Mouse (Mus musculus) embryonic facial prominence, embryonic 15.5 days (tissue): ENCODE data around the gene Rbm7. TPM values are rescaled to one million over a fixed set of nuclear protein-coding genes. Genes with fewer than 3 reads are reported as not detected.
"Not testable (repeated sequence)": the region's sequence is repeated elsewhere in the genome, so short reads cannot be mapped to it uniquely, and the experiment has no call there.

Experiments used
- ATAC-seq: fragments of 200-750 bp; cut with Nextera tagmentation; 2 replicates; pipeline ENCODE4 v1.8.0; 2017; ENCODE audit warnings: low read depth, moderate TSS enrichment; ENCODE audit not compliant: insufficient number of reproducible peaks, low FRiP score, low TSS enrichment
- H3K27ac ChIP-seq: fragments of 300-500 bp; sonication (generic); replicated peaks from 2 replicates; pipeline ENCODE4 v1.5.1; 2015; ENCODE audit warnings: mild to moderate bottlenecking, inconsistent platforms
- H3K27me3 ChIP-seq: fragments of 300-500 bp; sonication (generic); 2 replicates; pipeline ENCODE4 v1.6.1; 2015; ENCODE audit warnings: inconsistent platforms
- H3K36me3 ChIP-seq: fragments of 300-500 bp; sonication (generic); 2 replicates; pipeline ENCODE4 v1.6.1; 2015; ENCODE audit warnings: mild to moderate bottlenecking, inconsistent platforms
- H3K4me1 ChIP-seq: fragments of 300-500 bp; sonication (generic); 2 replicates; pipeline ENCODE4 v1.6.1; 2015; ENCODE audit warnings: inconsistent platforms
- H3K4me2 ChIP-seq: fragments of 300-500 bp; sonication (generic); replicated peaks from 2 replicates; pipeline ENCODE4 v1.6.1; 2015; ENCODE audit warnings: mild to moderate bottlenecking, inconsistent platforms
- H3K4me3 ChIP-seq: fragments of 300-500 bp; sonication (generic); replicated peaks from 2 replicates; pipeline ENCODE4 v1.5.1; 2015; ENCODE audit warnings: mild to moderate bottlenecking, inconsistent platforms
- H3K9ac ChIP-seq: fragments of 300-500 bp; sonication (generic); 2 replicates; pipeline ENCODE4 v1.6.1; 2015; ENCODE audit warnings: inconsistent platforms
- H3K9me3 ChIP-seq: fragments of 300-500 bp; sonication (generic); replicated peaks from 2 replicates; pipeline ENCODE4 v1.6.1; 2016; ENCODE audit warnings: inconsistent platforms
- WGBS: fragments of 180-500 bp; shearing (Covaris S2); methylation state at CpG from one replicate; pipeline ENCODE4 v1.1.7; 2015; 5-methylcytosine and 5-hydroxymethylcytosine counted together
- polyA plus RNA-seq: library from polyadenylated mRNA; unstranded; fragments of >200 nt; fragmentation: Nextera tagmentation; extraction: Ambion mirVana; gene quantifications from 2 replicates; pipeline ENCODE4 v1.2.1, GENCODE M21; 2015

Rbm7 gene
- 111 and 116 TPM in 2 replicates for polyA plus RNA-seq

- H3K27ac ChIP-seq, result peak within 1 kb of the TSS; percentile 92
- peaks cover 33% of the 10 kb centered on the region for H3K36me3 ChIP-seq
- WGBS, result under 1% methylated on average over 72 of the region's 72 CpGs
These were observed at the start of gene Rbm7, which contains the start of gene Gm5617 for GRCm38 (mm10) chr9:48494817-48495547. Gene Rbm7, minus strand, starts transcription at chr9:48495299. Gene Gm5617, plus strand, starts transcription at chr9:48495442.

GRCm38 (mm10) chr9:48538688-48539087 lies 43.6 kb upstream of the Rbm7 start:
- H3K27me3 ChIP-seq, result peaks cover 7% of the 10 kb centered on the region
- H3K9me3 ChIP-seq, result 0 out of 2 replicates have a peak, but pooled peaks cover 3% of the 10 kb centered on the region
- H3K4me3 ChIP-seq, result peak overlapping the region; percentile 25
- peak overlapping the region; percentile 44 for H3K4me2 ChIP-seq
- no peak overlapping the region for H3K9ac ChIP-seq
- H3K36me3 ChIP-seq, result no peaks in the 10 kb centered on the region
- no peak for ATAC-seq
- 8% methylated on average over 12 of the region's 12 CpGs for WGBS
- H3K4me1 ChIP-seq, result 0 out of 2 replicates have a peak, but pooled peaks cover 5% of the 10 kb centered on the region
- H3K27ac ChIP-seq, result no peak overlapping the region

More at GRCm38 (mm10) chr9:48494817-48495547, at the start of gene Rbm7, which contains the start of gene Gm5617:
- peaks cover 10% of the 10 kb centered on the region for H3K4me1 ChIP-seq
- ATAC-seq, result peak; percentile 99
- H3K9me3 ChIP-seq, result no peaks in the 10 kb centered on the region
- peak within 1 kb of the TSS; percentile 94 for H3K4me3 ChIP-seq
- H3K27me3 ChIP-seq, result peaks cover 3% of the 10 kb centered on the region; the same call in 1 of the 2 replicates
- peak within 1 kb of the TSS; percentile 63 for H3K4me2 ChIP-seq
- H3K9ac ChIP-seq, result peak within 1 kb of the TSS; percentile 95

- H3K4me3 ChIP-seq, result peak overlapping the region; percentile 25
- no peak for ATAC-seq
- H3K4me1 ChIP-seq, result 0 out of 2 replicates have a peak, but pooled peaks cover 5% of the 10 kb centered on the region
- H3K36me3 ChIP-seq, result no peaks in the 10 kb centered on the region
- H3K9me3 ChIP-seq, result 0 out of 2 replicates have a peak, but pooled peaks cover 3% of the 10 kb centered on the region
- no peak overlapping the region for H3K9ac ChIP-seq
- H3K27ac ChIP-seq, result no peak overlapping the region
- peak overlapping the region; percentile 44 for H3K4me2 ChIP-seq
- WGBS, result 4% methylated on average over 17 of the region's 17 CpGs
- H3K27me3 ChIP-seq, result peaks cover 7% of the 10 kb centered on the region
These were observed 43.0 kb upstream of the Rbm7 start for GRCm38 (mm10) chr9:48538044-48538645.

GRCm38 (mm10) chr9:48537616-48538015 lies 42.5 kb upstream of the Rbm7 start:
- WGBS, result 59% methylated on average over 1 of the region's 1 CpGs
- H3K9me3 ChIP-seq, H3K4me2 ChIP-seq, H3K9ac ChIP-seq, H3K27me3 ChIP-seq, H3K4me3 ChIP-seq, H3K36me3 ChIP-seq, H3K27ac ChIP-seq, ATAC-seq, H3K4me1 ChIP-seq: not testable (repeated sequence)

GRCm38 (mm10) chr9:48536414-48536813 lies 41.3 kb upstream of the Rbm7 start:
- Histone ChIP-seq H3K9ac (no peak overlapping the region), H3K36me3 (no peaks in the 10 kb centered on the region), H3K4me3 (no peak overlapping the region), H3K4me1 (0 out of 2 replicates have a peak, but pooled peaks cover 5% of the 10 kb centered on the region), H3K27me3 (peaks cover 7% of the 10 kb centered on the region), H3K4me2 (no peak overlapping the region), H3K27ac (no peak overlapping the region), H3K9me3 (0 out of 2 replicates have a peak, but pooled peaks cover 3% of the 10 kb centered on the region)
- 47% methylated on average over 1 of the region's 1 CpGs for WGBS
- ATAC-seq, result no peak

GRCm38 (mm10) chr9:48532730-48533129 lies 37.6 kb upstream of the Rbm7 start:
- H3K4me1 ChIP-seq, result no peaks in the 10 kb centered on the region
- WGBS, result 85% methylated on average over 2 of the region's 2 CpGs
- no peak overlapping the region for H3K4me2 ChIP-seq
- no peaks in the 10 kb centered on the region for H3K27me3 ChIP-seq
- no peaks in the 10 kb centered on the region for H3K9me3 ChIP-seq
- H3K4me3 ChIP-seq, result no peak overlapping the region
- no peak overlapping the region for H3K9ac ChIP-seq
- no peak for ATAC-seq
- H3K36me3 ChIP-seq, result no peaks in the 10 kb centered on the region
- H3K27ac ChIP-seq, result no peak overlapping the region

GRCm38 (mm10) chr9:48532203-48532602 lies 37.1 kb upstream of the Rbm7 start:
- WGBS, result 63% methylated on average over 3 of the region's 3 CpGs

GRCm38 (mm10) chr9:48531294-48531693 lies 36.2 kb upstream of the Rbm7 start:
- H3K27me3 ChIP-seq, result no peaks in the 10 kb centered on the region
- H3K9ac ChIP-seq, result no peak overlapping the region
- H3K4me1 ChIP-seq, result no peaks in the 10 kb centered on the region
- ATAC-seq, result no peak
- no peaks in the 10 kb centered on the region for H3K9me3 ChIP-seq
- no peak overlapping the region for H3K4me3 ChIP-seq
- 81% methylated on average over 4 of the region's 4 CpGs for WGBS
- no peak overlapping the region for H3K4me2 ChIP-seq
- no peaks in the 10 kb centered on the region for H3K36me3 ChIP-seq
- H3K27ac ChIP-seq, result no peak overlapping the region

More at GRCm38 (mm10) chr9:48532203-48532602, 37.1 kb upstream of the Rbm7 start:
- no peak overlapping the region for H3K9ac ChIP-seq
- no peak overlapping the region for H3K4me2 ChIP-seq
- no peaks in the 10 kb centered on the region for H3K36me3 ChIP-seq
- no peak overlapping the region for H3K4me3 ChIP-seq
- no peaks in the 10 kb centered on the region for H3K27me3 ChIP-seq
- H3K9me3 ChIP-seq, result no peaks in the 10 kb centered on the region
- no peak for ATAC-seq
- no peaks in the 10 kb centered on the region for H3K4me1 ChIP-seq
- H3K27ac ChIP-seq, result no peak overlapping the region

GRCm38 (mm10) chr9:48526520-48526919 lies 31.4 kb upstream of the Rbm7 start:
- Histone ChIP-seq H3K27ac (no peak overlapping the region), H3K27me3 (no peaks in the 10 kb centered on the region), H3K9ac (no peak overlapping the region), H3K4me3 (no peak overlapping the region), H3K4me1 (no peaks in the 10 kb centered on the region), H3K4me2 (no peak overlapping the region), H3K36me3 (no peaks in the 10 kb centered on the region), H3K9me3 (no peaks in the 10 kb centered on the region)
- WGBS, result 81% methylated on average over 4 of the region's 4 CpGs
- ATAC-seq, result no peak

- Histone ChIP-seq H3K4me1 (no peaks in the 10 kb centered on the region), H3K4me2 (no peak overlapping the region), H3K27me3 (no peaks in the 10 kb centered on the region), H3K9ac (no peak overlapping the region), H3K4me3 (no peak overlapping the region), H3K9me3 (no peaks in the 10 kb centered on the region), H3K36me3 (no peaks in the 10 kb centered on the region), H3K27ac (no peak overlapping the region)
- 2% methylated on average over 1 of the region's 1 CpGs for WGBS
- no peak for ATAC-seq
These were observed 30.5 kb upstream of the Rbm7 start for GRCm38 (mm10) chr9:48525566-48525965.

GRCm38 (mm10) chr9:48520405-48520804 lies 25.3 kb upstream of the Rbm7 start:
- ATAC-seq, H3K4me2 ChIP-seq: not testable (repeated sequence)
- WGBS, result 56% methylated on average over 5 of the region's 7 CpGs

More at GRCm38 (mm10) chr9:48520405-48520804, 25.3 kb upstream of the Rbm7 start:
- H3K9me3 ChIP-seq, H3K4me3 ChIP-seq, H3K27ac ChIP-seq, H3K27me3 ChIP-seq, H3K9ac ChIP-seq, H3K36me3 ChIP-seq, H3K4me1 ChIP-seq: not testable (repeated sequence)
